Mouse (Mus musculus) embryo, embryonic 10.5 days (tissue): ENCODE results near the gene Grin2b.
"Not testable (repeated sequence)": the region's sequence is repeated elsewhere in the genome, so short reads cannot be mapped to it uniquely, and the experiment has no call there.

ENCODE experiments used
- DNase-seq: peaks from one replicate; pipeline ENCODE4 v3.0.0-alpha.2; 2015; ENCODE audit warnings: low spot score

Grin2b gene

GRCm38 (mm10) chr6:135805436-135805835, 367.9 kb downstream of the Grin2b start:
- no peak for DNase-seq

GRCm38 (mm10) chr6:135799949-135800348, 373.4 kb downstream of the Grin2b start:
- DNase-seq = no peak

- DNase-seq = no peak
These were observed 374.9 kb downstream of the Grin2b start for GRCm38 (mm10) chr6:135798202-135798992.

GRCm38 (mm10) chr6:135797371-135798033, 375.8 kb downstream of the Grin2b start:
- no peak for DNase-seq

DNA sequence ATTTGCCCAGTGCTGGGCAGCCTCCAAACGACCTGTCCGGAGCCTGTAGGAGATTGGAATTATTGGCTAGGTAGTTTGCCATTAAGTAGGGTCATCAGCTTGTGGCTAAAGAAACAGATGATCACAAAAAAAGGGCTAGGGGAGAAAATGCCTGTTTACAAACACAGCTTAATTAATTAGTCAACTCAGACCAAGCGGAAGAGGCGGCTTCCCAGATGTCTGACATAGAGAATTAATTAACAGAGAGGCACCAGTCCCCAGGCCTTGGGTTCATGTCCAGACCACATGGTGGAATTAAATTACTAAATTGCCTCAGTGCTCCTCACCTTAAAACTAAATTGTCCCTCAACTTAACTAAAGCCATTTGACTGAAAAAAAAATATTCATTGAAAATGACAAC, 376.4 kb downstream of the Grin2b start:
- DNase-seq = no peak

DNA sequence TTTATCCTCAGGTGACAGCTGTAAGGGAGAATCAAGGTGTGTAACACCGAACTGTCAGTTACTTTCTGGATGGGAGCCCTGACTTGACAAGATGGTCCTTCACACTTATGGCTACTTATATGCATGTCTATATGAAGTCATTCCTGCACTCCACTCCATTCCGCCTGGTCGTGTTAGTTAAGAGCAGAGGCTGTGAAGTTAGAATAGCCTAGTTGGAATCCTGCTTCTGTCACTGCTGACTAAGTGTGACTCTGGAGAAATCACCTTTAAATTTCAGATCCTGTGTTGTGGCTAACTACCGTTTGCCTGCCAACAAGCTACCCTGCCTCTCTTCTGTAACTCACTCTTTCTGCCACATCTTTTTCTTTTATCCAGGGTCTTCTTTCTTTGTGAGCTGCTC, 381.9 kb downstream of the Grin2b start:
- DNase-seq = no peak

DNA sequence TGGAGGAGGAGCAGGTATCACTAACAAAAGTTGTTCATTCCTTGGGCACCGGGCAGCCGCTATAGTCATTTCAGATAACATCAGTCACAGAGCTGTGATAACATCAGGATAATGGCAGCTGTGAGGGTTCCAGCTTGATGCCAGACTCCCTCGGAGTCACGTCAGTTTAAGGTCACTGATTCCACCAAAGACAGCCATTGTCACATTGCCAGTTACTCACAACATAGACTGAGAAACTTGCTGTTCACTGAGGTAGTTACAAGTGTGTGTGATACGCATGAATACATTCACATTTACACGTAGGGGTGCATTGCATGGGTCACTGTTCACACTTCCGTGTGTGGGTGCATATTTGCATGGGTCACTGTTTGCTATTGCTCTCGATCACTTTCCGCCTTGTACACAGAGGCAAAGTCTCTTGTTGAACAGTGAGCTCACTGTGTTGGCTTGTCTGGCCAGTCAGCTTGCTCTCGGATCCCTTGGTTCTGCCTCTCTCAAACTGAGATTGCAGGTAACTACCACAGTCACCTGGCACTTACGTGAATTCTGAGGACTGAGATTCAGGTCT, 383.6 kb downstream of the Grin2b start:
- no peak for DNase-seq

GRCm38 (mm10) chr6:135774670-135775069, 398.6 kb downstream of the Grin2b start:
- DNase-seq = no peak

- DNase-seq = no peak
These were observed 405.7 kb downstream of the Grin2b start for GRCm38 (mm10) chr6:135767572-135767971.

DNA sequence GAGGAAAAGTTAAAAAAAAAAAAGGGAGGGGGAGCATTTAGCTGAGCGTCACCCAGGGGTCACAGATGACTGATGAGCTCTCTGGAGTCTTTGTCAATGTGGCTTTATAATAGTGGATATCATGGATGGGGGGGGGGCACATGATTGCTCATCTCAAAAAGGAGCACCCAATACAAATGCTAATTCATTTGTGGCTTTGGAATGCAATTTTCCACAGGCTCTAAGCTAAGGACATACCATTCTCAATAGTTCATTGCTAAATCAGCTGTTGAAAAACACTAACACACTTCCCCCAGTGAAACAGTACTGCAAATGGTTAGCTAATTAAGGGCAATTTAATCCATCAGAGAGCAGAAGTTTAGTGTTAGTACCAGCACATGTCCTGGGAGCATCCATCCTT, 414.6 kb downstream of the Grin2b start:
- DNase-seq = no peak

DNA sequence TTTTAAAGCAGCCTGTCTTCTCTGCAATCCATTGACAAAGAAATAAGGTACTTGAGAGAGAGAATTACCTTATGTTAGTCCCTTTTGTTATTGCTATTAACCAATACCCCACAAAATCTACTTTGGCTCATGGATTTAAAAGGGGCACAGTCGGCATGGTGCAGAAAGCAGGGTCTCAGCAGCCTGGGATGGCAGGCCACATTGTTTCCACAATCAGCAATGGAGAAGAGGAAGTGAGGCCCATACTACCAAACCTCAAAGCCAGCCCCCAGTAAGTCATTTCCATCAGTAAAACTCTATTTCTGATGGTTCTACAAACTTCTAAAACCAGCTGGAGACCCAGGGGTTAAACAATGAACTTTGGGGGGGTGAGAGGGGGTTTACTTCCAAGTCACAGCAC, 417.2 kb downstream of the Grin2b start:
- no peak for DNase-seq

GRCm38 (mm10) chr6:135748412-135749076, 424.8 kb downstream of the Grin2b start:
- DNase-seq = peak; percentile 38

DNA sequence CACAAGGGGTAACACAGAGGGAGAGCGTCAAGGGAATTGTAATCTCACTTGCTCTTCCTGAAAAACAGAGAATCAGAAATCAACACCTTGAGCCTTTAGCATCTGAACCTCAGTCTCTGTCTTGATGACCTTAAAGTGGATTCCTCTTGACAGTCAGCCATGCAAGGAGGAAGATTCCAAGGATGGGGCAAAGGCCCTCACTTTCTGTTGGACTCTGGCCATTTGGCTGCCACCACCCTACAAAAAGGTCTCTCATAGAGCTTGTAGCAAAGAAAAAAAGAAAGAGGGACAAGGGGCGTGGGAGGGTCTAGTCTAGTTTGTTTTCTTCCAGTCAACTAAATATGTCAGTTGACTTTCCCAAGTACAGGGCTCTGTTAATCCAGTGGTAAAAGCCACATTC, 427.7 kb downstream of the Grin2b start:
- DNase-seq = no peak

DNA sequence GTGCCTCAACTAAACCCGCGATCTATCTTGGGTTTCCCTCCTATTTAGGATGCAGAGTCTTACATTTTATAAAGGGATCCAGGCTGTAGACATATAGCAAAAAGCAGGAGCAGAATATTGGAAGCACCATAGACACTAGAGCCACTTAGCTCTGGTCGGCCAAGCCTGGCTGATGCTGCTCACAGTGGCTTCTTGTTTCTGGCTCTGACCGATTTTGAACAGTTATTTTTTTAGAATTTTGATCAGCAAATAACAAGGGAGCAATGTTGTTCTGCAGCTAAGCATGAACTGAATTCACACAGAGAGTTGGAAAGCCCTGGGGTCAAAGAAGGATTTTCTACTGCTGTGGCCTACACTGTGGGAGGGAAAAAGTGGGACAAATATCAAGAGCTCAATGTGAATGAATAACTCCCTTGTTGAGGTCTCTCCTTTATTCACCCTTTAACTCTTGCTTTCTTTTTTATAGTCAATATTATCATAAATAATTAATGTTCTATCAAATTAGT, 439.0 kb downstream of the Grin2b start:
- no peak for DNase-seq

DNA sequence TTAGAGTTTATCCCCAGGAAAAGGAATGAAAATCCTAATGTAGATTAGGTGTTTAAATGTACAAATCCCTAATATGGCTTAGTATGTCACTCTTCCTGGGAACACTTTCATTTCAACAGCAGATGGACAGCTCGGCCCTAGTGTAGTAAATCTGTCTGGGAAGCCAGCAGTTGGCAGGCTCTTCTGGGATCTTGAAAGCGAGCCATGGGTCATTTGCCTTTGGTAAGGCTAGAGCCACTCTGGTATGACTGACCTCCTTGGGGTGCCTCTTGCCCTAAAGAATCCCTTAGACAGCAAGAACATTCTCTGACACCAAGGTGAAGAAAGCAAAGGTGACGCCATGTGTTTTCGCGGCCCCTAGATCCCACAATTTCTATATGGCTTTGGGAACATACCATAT, 446.2 kb downstream of the Grin2b start:
- no peak for DNase-seq

GRCm38 (mm10) chr6:135721706-135722105, 451.6 kb downstream of the Grin2b start:
- no peak for DNase-seq

DNA sequence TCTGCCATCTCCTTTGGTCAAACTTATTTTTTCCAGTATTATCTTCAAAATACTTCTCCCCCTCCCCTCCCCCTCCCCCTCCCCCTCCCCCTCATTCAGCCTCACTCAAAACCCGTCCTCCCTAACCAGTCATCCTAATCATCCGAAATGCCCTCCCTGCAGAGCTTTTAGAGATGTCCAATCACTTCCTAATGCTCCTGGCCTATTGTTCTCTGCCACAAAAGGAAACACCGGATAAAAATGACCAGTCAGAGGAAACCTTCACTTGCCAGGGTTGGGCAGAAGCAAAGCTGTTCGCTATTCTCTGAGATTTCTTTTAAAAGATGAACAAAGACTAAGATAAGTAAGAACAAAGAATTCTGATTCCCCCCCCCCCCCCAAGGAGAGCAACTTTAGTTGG, 458.4 kb downstream of the Grin2b start:
- DNase-seq = peak; percentile 4

DNA sequence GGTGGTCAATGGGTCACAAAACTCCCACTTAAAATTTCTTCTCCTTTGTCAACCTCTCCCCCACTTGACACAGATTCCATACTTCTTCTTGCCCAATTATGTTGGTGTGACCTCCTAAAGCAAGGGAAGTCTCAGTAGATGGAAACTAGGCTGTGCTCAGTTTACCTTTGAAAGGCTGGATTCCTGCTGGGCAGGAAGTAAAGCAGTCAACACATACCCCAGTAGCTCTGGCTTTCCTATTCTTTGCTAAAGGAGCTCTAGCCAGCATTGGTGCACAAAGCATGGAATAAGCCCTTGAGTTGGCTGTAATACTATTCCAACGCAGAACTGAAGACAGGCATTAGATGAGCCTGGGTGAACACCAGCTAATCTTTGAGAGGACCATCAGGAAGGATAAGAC, 459.1 kb downstream of the Grin2b start:
- no peak for DNase-seq

- no peak for DNase-seq
These were observed 459.6 kb downstream of the Grin2b start for GRCm38 (mm10) chr6:135713716-135714115.

- DNase-seq = not testable (repeated sequence)
These were observed 466.3 kb downstream of the Grin2b start for GRCm38 (mm10) chr6:135706850-135707522.

DNA sequence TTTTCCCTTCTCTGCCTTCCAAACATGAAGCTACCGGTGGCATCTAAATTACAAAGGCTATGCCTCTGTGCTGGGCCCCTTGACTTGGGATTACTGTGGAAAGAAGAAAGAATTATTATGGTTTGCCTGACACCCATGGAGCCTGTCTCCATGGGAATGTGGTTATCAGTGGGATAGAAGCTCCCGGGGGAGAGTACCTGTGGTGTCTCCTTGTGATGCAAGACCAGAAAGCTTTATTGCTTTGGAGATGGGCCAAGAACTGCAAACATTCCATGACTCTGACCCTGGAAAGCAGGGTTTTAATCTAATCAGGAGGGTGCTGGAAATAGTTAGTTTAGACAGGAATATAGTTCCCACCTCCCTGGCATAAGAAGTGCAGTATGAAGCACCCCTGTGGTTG, 469.7 kb downstream of the Grin2b start:
- no peak for DNase-seq

DNA sequence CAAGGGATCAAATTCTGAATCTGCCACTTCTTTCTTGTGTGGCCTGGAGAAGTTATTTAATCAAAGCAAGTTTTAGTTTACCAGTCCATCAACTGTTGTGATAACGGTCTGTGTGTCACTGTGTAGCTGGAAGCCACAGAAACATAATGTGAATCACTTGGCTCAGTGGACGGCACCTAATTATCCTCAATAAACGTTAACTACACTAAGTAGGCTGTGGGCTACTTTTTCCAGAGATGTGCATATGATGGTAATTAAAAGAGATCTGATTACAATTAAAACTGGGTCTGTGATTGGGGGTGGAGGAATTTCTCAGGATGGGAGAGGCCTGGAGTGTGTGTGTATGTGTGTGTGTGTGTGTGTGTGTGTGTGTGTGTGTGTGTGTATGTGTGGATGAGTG, 471.9 kb downstream of the Grin2b start:
- no peak for DNase-seq
